ENCODE assay signal across 8 mouse cellular contexts in the genomic region with DNA sequence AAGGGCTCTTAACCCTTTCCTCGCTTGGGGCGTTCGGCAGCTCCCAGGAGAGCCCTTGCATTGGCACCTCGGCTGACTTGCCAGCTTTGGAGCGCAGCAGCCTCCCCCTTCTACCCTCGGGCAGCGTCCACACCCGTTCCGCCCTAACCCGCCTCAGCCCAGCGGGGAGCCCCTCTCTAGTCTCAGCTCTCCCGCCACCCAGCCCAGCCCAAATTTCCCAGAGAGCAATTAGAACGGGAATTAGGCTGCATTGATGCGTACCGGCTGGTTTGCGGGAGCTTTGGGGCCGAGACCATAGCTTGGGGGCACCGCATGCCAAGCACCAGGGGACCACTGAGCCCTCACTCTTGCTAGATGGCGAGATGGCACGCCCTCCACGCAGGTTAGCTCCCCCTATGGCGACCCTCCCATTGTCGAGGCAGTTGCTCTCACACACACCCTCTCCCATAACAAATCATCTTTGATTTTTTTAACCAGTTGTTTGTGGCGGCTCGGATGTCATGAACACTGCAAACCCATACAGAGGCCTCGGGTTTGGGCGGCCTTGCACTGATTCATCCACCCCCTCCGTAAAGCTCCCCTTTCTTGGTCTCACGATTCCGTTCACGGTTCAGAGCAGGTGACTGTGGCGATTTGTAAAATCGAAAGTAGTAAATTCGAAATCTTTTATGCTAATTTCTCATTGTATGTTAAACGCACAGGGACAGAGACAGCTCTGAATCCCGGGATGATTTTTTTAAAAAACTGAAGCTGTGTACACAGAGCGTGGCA. TPM values are rescaled to one million over a fixed set of nuclear protein-coding genes. Genes with fewer than 3 reads are reported as not detected.
A peak's percentile ranks its signal among the peaks of the same experiment; 100 is the strongest.
DNase-seq lines count a peak whose midpoint lies in the region; ATAC-seq and TF ChIP-seq lines count a peak whose summit lies in the region.

No protein-coding gene starts in this region.

- no peak for TF ChIP-seq POLR2A in lung, adult 2 months (IDR thresholded peaks at IDR 0.05; ENCODE audit: borderline replicate concordance, extremely low read depth, low read depth, low read length)

- 2% methylated on average over 37 of the region's 37 CpGs for WGBS in lung, adult 2 months
- under 1% methylated on average over 37 of the region's 37 CpGs for WGBS in hindbrain, embryonic 14.5 days
- WGBS in midbrain, embryonic 12.5 days: under 1% methylated on average over 37 of the region's 37 CpGs

- no peak overlapping the region for H3K27ac ChIP-seq in hindbrain, embryonic 14.5 days
- no peak overlapping the region for H3K27ac ChIP-seq in midbrain, embryonic 12.5 days (replicated peaks)

- no peak for TF ChIP-seq CTCF in lung, adult 2 months (IDR thresholded peaks at IDR 0.05; ENCODE audit: insufficient read depth, low read length)

- no peak overlapping the region for H3K9ac ChIP-seq in hindbrain, embryonic 14.5 days
- H3K9ac ChIP-seq in midbrain, embryonic 12.5 days (replicated peaks): 0 out of 2 replicates have a peak overlapping the region, but pooled peaks have one; percentile 2

- no peak for DNase-seq in lung, adult 2 months
- DNase-seq in lung, postnatal 10 days: no peak
- DNase-seq in cerebellum, postnatal 10 days: peak; percentile 52 to 61
- peak; percentile 26 for DNase-seq in hindbrain, embryonic 14.5 days (ENCODE audit: low spot score)
- no peak for DNase-seq in natural killer cell, adult 2 months (ENCODE audit: low spot score in 2 of 2)
- no peak for DNase-seq in spleen, postnatal 14 days (ENCODE audit: low spot score in 2 of 2)
- no peak for DNase-seq in thymus, postnatal 10 days (ENCODE audit: low spot score in 2 of 2)

- H3K4me3 ChIP-seq in lung, adult 2 months (replicated peaks; ENCODE audit: extremely low read depth, low read depth, low read length): peak overlapping the region; percentile 44
- peak overlapping the region; percentile 12 for H3K4me3 ChIP-seq in hindbrain, embryonic 14.5 days (replicated peaks; ENCODE audit: low read length)
- H3K4me3 ChIP-seq in midbrain, embryonic 12.5 days: peak overlapping the region; percentile 51

- no peaks in the 10 kb centered on the region for H3K36me3 ChIP-seq in hindbrain, embryonic 14.5 days (replicated peaks; ENCODE audit: control insufficient read depth, insufficient read depth)
- no peaks in the 10 kb centered on the region for H3K36me3 ChIP-seq in midbrain, embryonic 12.5 days

- H3K27me3 ChIP-seq in hindbrain, embryonic 14.5 days (ENCODE audit: control insufficient read depth, insufficient read depth, low read length): peaks cover 85% of the 10 kb centered on the region
- H3K27me3 ChIP-seq in midbrain, embryonic 12.5 days: peaks cover 95% of the 10 kb centered on the region

- peaks cover 9% of the 10 kb centered on the region for H3K4me1 ChIP-seq in lung, adult 2 months (ENCODE audit: control insufficient read depth, insufficient read depth, low read length)
- peaks cover 9% of the 10 kb centered on the region; the same call in 1 of the 2 replicates for H3K4me1 ChIP-seq in hindbrain, embryonic 14.5 days (replicated peaks; ENCODE audit: control insufficient read depth, insufficient read depth, low read length)
- H3K4me1 ChIP-seq in midbrain, embryonic 12.5 days: peaks cover 35% of the 10 kb centered on the region

- peak; percentile 53 for ATAC-seq in hindbrain, embryonic 14.5 days (ENCODE audit: low FRiP score)
- ATAC-seq in midbrain, embryonic 12.5 days (ENCODE audit: low FRiP score, low read depth): peak; percentile 53

- peak overlapping the region; percentile 50 for H3K4me2 ChIP-seq in hindbrain, embryonic 14.5 days (replicated peaks)
- H3K4me2 ChIP-seq in midbrain, embryonic 12.5 days (replicated peaks): peak overlapping the region; percentile 77

- peaks cover 9% of the 10 kb centered on the region for H3K9me3 ChIP-seq in hindbrain, embryonic 14.5 days (ENCODE audit: control insufficient read depth, low read length)
- H3K9me3 ChIP-seq in midbrain, embryonic 12.5 days: peaks cover 9% of the 10 kb centered on the region; the same call in 1 of the 2 replicates

RNA-seq across cellular contexts. Expression of gene Gsx1, which starts 1.5 kb away (rescaled TPM):
- polyA plus RNA-seq in lung, adult 2 months (2012; rRNA removed): not detected in 2 replicates
- polyA plus RNA-seq in hindbrain, embryonic 14.5 days (2014; fragmentation: Nextera tagmentation; extraction: Ambion mirVana): 4.7 and 5.0 TPM in 2 replicates
- 26.9 and 27.6 TPM in 2 replicates for polyA plus RNA-seq in midbrain, embryonic 12.5 days (2016; fragmentation: Nextera tagmentation; extraction: Ambion mirVana)

Comparison
In these comparisons a context has a peak if more than half of its experiments do, and no peak if none do; other contexts are left out.
1. DNase-seq: peak in cerebellum, postnatal 10 days (2 of 2) and hindbrain, embryonic 14.5 days (single experiment); none in lung, adult 2 months (single experiment), lung, postnatal 10 days (single experiment), natural killer cell, adult 2 months (0 of 2), spleen, postnatal 14 days (0 of 2) and thymus, postnatal 10 days (0 of 2).
2. Peak in every context shown above with its lines, with median percentiles within 50 percentile points of each other: H3K4me3 ChIP-seq.